25 mouse cellular contexts compared by ENCODE assay signal in genomic region chr5:76388474-76388873, GRCm38 (mm10). TPM values are rescaled to one million over a fixed set of nuclear protein-coding genes. Genes with fewer than 3 reads are reported as not detected.
"Had no signal": no experiment of that assay in that cellular context is flagged by ENCODE, and none has a peak within 500 bp of the region (broad histone marks: within the 10 kb centered on the region; RNA-seq: fewer than 3 reads in every experiment).

No protein-coding gene starts in this region.

- ATAC-seq: midbrain, embryonic 16.5 days had no signal

- H3K36me3 ChIP-seq: midbrain, embryonic 10.5 days; midbrain, embryonic 12.5 days; neural tube, embryonic 13.5 days; neural tube, embryonic 15.5 days; stomach, embryonic 15.5 days had no signal

- DNase-seq: lung, adult 18-20 months; lung, embryonic 14.5 days; lung, postnatal 10 days; lung, postnatal 4 days; midbrain, embryonic 14.5 days; retina, postnatal 1 day; right cerebral cortex, adult 18-20 months; right cerebral cortex, postnatal 25 days; right cerebral cortex, postnatal 4 days; thymus, adult 18-20 months; thymus, postnatal 14 days; thymus, postnatal 36 days had no signal

- H3K9ac ChIP-seq: lung, embryonic 14.5 days; midbrain, embryonic 12.5 days; neural tube, embryonic 13.5 days; neural tube, embryonic 15.5 days; stomach, embryonic 15.5 days had no signal

- H3K27ac ChIP-seq: midbrain, embryonic 10.5 days; midbrain, embryonic 12.5 days; neural tube, embryonic 13.5 days; neural tube, embryonic 15.5 days; stomach, embryonic 15.5 days had no signal

- H3K4me2 ChIP-seq: lung, embryonic 14.5 days; midbrain, embryonic 12.5 days; neural tube, embryonic 13.5 days; neural tube, embryonic 15.5 days; stomach, embryonic 15.5 days had no signal

- H3K27me3 ChIP-seq: midbrain, embryonic 12.5 days; neural tube, embryonic 13.5 days; neural tube, embryonic 15.5 days; stomach, embryonic 15.5 days had no signal

- H3K4me1 ChIP-seq: midbrain, embryonic 10.5 days; midbrain, embryonic 12.5 days; neural tube, embryonic 13.5 days; neural tube, embryonic 15.5 days; stomach, embryonic 15.5 days had no signal

- H3K9me3 ChIP-seq: midbrain, embryonic 10.5 days; midbrain, embryonic 12.5 days; neural tube, embryonic 13.5 days; neural tube, embryonic 15.5 days; stomach, embryonic 15.5 days had no signal

- H3K4me3 ChIP-seq: midbrain, embryonic 10.5 days; midbrain, embryonic 12.5 days; myocyte; neural tube, embryonic 13.5 days; neural tube, embryonic 15.5 days; stomach, embryonic 15.5 days had no signal

RNA-seq across cellular contexts. Expression of gene Nmu, which starts 24.9 kb away (rescaled TPM):
- total RNA-seq: megakaryocyte, adult 5-6 weeks; megakaryocyte-erythroid progenitor cell, adult 5-6 weeks had no signal
- polyA plus RNA-seq: liver, embryonic 16.5 days; midbrain, embryonic 12.5 days; midbrain, embryonic 14.5 days; midbrain, embryonic 16.5 days; myocyte; neural tube, embryonic 11.5 days; thymus, postnatal 0 days had no signal

RNA-seq across cellular contexts. Expression of gene Pdcl2, which starts 57.5 kb away (rescaled TPM):
- total RNA-seq: megakaryocyte, adult 5-6 weeks; megakaryocyte-erythroid progenitor cell, adult 5-6 weeks had no signal
- polyA plus RNA-seq: liver, embryonic 16.5 days; lung, embryonic 14.5 days; lung, embryonic 16.5 days; midbrain, embryonic 10.5 days; midbrain, embryonic 12.5 days; midbrain, embryonic 14.5 days; midbrain, embryonic 16.5 days; myocyte; neural tube, embryonic 11.5 days; neural tube, embryonic 13.5 days; neural tube, embryonic 15.5 days; stomach, embryonic 15.5 days; thymus, postnatal 0 days had no signal
